Mouse (Mus musculus): ENCODE data around the gene Zic3.

The Zic3 gene

GRCm38 (mm10) chrX:58042512-58042911 is 20.0 kb downstream of the Zic3 start:
- no peak for DNase-seq (ENCODE audit: low spot score in 2 of 2)
